Mouse (Mus musculus) splenic B cell, adult 2 months (primary cell): Measurements from ENCODE around the gene Mmp28.

ENCODE experiments used
- DNase-seq: peaks from one replicate; pipeline ENCODE4 v3.0.0-alpha.2; 2011; ENCODE audit warnings: low read depth, low spot score
- H3K27me3 ChIP-seq: 2 replicates; pipeline ENCODE4 v1.6.1; 2012; ENCODE audit warnings: mild to moderate bottlenecking, low read length, moderate library complexity, mixed read lengths; ENCODE audit not compliant: control insufficient read depth, poor library complexity, insufficient read depth, severe bottlenecking
- H3K36me3 ChIP-seq: 2 replicates; pipeline ENCODE4 v1.6.1; 2012; ENCODE audit warnings: mild to moderate bottlenecking, low read length, moderate library complexity, mixed read lengths; ENCODE audit not compliant: control insufficient read depth, poor library complexity, insufficient read depth, severe bottlenecking

Gene Mmp28

DNA sequence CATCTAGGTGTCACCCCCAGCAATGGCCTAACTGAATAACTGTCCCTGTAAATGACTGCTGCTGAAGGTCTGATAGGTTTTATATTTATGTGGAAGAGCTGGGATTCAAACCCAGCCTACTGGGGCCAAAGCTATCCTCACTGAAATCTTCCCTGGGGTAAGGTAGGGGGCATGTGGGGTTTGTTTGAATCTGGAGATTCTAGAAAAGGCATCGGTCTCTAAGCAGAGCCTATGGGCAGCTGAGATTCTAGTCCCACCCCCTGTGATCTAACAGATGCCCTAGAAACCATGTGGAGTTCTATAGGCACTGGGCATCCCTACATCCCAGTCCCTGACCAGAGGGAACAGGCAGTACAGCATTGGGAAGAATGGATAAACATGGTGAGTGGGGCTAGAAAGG is 25.5 kb downstream of the Mmp28 start, which contains the start of gene 1700020L24Rik:
Gene 1700020L24Rik, plus strand, starts transcription at position 301 of the 400 bp plus-strand sequence.
- no peak for DNase-seq
- H3K36me3 ChIP-seq = no peaks in the 10 kb centered on the region
- H3K27me3 ChIP-seq = no peaks in the 10 kb centered on the region

DNA sequence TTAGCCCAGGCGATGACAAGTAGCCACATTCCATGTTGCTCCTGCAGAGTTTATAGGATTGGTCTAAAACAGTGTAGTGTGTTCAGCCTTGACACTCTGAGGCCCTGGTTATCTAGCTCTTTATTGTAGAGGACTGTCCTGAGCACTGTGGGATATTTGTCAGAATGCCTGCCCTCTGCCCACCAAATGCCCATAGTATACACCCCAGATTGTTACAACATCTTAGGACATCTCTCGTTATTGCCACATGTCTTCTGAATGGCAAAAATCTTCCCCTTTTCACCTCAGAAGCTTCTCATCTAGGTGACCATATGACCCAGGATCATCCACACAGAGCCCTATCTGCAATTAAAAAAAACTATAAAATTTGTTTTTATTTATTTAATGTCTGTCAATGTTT is 30.3 kb downstream of the Mmp28 start:
- Histone ChIP-seq H3K36me3 (no peaks in the 10 kb centered on the region), H3K27me3 (no peaks in the 10 kb centered on the region)
- DNase-seq = no peak

DNA sequence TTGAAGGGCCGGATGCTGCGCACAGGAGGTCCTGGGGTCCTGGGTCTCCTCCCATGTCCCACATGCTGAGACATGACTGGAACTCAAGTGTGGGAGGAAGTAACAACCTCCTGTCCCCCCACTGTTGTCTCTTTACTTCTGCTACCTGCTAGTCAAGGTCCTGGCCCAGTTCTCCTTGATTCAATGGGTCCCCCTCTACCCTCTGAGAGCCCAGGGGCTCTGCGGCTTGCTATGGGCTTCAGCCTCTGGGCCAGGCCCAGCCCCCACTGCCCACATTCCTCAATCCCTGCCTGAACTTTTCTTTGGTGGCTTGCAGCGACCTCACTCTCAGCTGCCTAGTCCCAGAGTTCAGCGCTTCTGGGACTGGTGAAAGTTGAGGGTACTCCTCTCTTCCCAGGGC is 33.5 kb downstream of the Mmp28 start, which contains the start of gene Gas2l2:
Gene Gas2l2, minus strand, starts transcription at position 101 of the 400 bp plus-strand sequence.
- no peak for DNase-seq
- no peaks in the 10 kb centered on the region for H3K36me3 ChIP-seq
- H3K27me3 ChIP-seq = no peaks in the 10 kb centered on the region

DNA sequence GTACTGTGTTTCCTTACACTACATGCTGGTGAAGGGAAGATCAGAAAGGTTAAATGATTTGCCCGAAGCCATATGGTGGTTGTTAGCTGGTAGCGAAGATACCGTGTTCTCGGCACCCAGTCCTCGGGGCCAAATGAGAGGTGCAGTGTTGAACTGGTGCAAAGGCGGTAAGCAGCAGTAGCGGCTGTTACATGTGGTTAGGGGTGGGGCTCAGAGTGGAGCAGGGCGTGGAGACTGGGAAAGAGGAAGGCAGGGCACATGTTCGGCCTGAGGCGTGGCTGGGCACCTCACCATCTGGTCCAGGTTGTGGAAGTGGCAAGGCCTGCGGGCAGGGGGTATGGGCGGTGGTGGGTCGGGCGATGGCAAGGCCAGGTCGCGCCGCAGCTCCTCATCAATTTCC is 35.9 kb downstream of the Mmp28 start:
- peak; percentile 36 for DNase-seq
- H3K36me3 ChIP-seq = no peaks in the 10 kb centered on the region

DNA sequence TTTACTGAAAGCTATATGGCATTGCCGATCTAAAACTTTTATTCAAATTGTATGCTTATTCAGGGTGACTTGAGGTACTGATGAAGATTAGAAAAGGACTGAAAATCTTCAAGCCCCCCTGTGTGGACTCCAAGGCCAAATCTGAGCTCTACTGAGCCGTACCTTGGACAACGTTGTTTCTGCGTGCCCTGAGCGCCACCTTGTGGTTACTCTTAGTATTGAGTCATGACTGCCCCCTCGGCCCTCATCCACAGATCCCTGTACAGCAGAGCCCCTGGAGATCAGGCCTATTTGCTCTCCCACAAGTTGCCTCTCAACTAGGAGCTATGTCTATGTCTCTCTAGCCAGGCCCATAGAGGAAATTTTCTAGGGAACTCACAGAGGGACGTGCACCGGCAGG is 38.2 kb downstream of the Mmp28 start:
- no peaks in the 10 kb centered on the region for H3K27me3 ChIP-seq
- DNase-seq = peak; percentile 81
- no peaks in the 10 kb centered on the region for H3K36me3 ChIP-seq

More for the DNA sequence above, 35.9 kb downstream of the Mmp28 start:
- no peaks in the 10 kb centered on the region for H3K27me3 ChIP-seq

DNA sequence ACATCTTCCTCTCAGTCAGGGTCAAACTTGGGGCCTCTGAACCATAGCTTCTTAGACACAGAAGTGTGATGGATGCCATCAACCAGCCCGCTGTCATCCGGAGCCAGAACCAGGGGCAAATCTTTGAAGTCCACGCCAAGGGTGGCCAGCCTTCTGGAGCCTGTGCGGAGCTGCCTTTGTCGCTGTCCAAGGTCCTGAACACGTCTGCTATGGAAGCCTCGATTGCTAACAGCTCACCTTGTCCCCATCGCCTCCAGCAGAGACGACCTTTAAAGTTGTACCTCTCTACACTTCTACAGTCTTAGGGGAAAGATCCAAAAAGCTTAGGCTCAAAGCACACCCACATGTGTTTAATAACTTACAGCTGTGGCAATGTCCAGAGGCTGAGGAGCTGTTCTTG is 41.6 kb downstream of the Mmp28 start:
- Histone ChIP-seq H3K36me3 (no peaks in the 10 kb centered on the region), H3K27me3 (no peaks in the 10 kb centered on the region)
- DNase-seq = peak; percentile 78

DNA sequence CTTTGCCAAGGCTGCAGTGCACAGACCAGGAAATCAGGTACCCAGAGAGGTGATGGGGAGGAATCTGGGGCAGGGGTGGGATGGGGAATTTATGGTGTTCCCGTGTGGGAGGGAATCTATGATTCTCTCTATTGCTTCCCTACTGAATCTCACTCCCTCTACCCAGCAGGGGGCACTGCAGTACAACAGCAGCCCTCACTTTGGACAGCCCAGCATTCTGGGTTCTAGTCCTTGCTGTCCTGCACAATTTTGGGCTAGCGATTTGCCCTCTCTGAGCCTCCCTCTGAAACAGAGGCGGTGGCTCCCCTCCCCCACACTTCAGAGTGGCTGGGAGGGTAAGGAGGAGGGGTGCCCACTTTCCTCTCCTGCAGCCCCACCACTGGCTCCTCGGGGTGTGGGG is 42.5 kb downstream of the Mmp28 start:
- no peaks in the 10 kb centered on the region for H3K27me3 ChIP-seq
- H3K36me3 ChIP-seq = no peaks in the 10 kb centered on the region
- DNase-seq = no peak

DNA sequence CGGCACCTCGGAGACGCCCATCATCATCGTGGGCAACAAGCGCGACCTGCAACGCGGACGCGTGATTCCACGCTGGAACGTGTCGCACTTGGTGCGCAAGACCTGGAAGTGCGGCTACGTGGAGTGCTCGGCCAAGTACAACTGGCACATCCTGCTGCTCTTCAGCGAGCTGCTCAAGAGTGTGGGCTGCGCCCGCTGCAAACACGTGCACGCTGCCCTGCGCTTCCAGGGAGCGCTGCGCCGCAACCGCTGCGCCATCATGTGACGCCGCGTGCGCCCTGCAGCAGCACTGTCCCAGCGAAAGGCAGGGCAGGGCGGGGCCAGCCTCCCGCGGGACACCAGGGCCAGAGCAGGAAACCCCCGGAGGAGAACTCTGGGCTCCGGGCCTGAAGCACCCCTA is 44.3 kb downstream of the Mmp28 start:
- peak; percentile 15 for DNase-seq
- Histone ChIP-seq H3K36me3 (no peaks in the 10 kb centered on the region), H3K27me3 (no peaks in the 10 kb centered on the region)

DNA sequence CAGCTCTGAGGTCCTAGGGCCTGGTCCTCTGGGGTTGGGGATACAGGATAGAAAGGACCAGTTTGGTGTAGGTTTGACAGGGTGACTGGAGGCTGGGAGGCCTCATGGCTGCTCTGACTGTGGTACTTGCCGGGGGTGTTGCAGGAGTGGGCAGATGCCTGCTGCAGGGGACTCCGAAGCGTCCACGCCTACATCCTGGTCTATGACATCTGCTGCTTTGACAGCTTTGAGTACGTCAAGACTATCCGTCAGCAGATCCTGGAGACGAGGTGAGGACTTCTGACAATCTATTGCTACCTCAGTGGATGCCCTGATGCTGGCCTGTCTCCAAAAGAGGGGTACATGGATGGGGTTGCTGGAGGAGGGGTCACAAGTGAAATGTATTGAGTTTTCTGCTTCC is 45.2 kb downstream of the Mmp28 start:
- no peak for DNase-seq

DNA sequence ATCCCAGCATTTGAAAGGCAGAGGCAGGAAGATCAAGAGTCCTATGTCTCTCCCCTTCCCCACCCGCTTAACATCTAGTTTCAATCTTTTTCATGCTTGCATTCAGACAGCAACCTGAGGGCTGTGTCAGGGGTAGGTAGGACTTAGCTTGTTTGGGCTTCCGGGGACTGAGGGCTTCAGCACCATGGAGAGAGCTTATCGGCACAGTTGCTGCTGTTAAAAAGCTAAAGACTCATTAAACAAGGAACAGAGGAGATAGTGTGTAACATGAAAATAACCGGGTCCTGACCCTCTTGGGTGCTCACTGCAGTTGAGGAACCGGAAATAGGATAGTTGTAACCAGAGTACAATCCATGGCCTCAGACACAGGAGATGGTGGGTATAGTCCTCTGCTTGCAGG is 45.8 kb downstream of the Mmp28 start:
- Histone ChIP-seq H3K27me3 (no peaks in the 10 kb centered on the region), H3K36me3 (no peaks in the 10 kb centered on the region)
- peak; percentile 65 for DNase-seq

More for the DNA sequence above, 45.2 kb downstream of the Mmp28 start:
- no peaks in the 10 kb centered on the region for H3K27me3 ChIP-seq
- no peaks in the 10 kb centered on the region for H3K36me3 ChIP-seq

DNA sequence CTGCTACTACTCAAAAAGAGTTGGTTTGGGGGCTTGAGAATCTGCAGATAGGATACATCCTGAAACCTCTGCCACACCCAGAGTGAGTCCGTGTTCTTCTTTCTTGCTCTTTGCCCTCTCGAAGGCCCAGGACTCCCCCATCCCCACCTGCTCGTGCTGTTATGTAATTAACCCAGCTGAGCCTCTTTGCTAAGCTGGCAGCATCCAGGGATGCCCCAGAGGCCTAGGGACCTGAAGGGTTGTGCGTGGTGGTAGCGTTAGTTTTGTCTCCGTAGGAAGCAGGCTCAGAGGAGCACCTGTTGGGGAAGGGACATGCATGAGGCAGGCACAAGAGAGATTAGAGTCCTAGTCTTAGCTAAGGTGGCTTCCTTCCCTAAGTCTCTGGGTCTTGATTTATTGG is 52.4 kb downstream of the Mmp28 start:
- no peak for DNase-seq
- Histone ChIP-seq H3K27me3 (no peaks in the 10 kb centered on the region), H3K36me3 (no peaks in the 10 kb centered on the region)

DNA sequence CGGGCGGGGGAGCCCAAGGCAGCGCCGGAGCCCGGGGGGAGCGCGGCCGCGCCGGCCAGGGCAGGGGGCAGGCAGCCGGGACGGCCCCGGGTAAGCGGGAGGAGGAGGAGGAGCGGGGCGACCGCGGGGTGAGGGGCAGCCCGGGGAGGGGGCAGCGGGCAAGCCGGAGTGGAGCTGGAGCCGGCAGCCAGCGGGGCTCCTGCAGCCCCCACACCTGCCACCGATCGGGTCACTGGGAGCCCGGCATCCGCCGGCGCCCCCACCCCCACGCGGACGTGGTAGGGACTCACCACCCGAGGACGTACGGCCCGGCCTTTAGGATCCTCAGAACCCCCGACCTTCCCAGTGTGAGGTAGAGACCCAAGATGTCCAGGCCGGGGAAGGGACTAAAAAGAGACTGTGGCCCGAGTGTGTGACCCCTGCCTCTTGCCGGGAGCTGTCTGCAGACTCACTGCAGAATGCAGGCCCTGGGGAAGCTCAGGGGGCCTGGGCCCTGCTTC is 53.0 kb downstream of the Mmp28 start:
- DNase-seq = no peak
- H3K27me3 ChIP-seq = no peaks in the 10 kb centered on the region

DNA sequence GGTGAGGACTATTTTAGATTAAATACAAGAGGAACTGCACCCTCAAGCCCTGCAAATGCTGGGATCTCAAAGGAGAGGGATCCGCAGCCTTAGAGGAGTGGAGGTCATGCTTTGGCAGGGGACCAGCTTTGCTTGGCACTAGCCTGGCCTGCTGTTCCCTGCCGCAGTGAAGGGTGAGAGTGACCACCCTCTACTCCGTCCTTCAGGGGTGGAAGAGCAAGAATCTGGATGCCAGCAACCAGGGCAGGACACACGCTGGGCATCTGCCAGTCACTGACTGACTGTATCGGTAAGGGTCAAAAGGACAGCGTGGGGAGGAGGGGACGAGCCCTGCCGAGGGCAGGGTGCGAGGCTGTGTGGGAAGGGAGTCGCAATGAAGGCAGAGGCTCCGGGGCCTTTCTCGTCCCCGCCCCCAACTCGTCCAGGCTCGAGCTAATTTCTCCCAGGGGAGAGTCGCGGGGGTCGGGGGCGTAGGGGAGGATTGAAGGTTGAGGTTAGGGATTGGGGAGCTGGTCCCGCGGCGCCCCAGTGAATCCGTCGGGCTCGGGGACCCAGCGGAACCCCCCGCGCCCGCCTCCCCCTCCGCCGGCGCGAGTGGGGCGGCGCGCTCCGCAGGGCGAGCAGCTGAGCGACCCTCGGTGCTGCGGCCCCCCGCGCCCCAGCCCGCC is 53.6 kb downstream of the Mmp28 start, which contains the start of gene Rasl10b:
Gene Rasl10b, plus strand, starts transcription at position 51 of the 668 bp plus-strand sequence.
- no peak for DNase-seq
- H3K27me3 ChIP-seq = no peaks in the 10 kb centered on the region
- no peaks in the 10 kb centered on the region for H3K36me3 ChIP-seq

More for the DNA sequence above, 53.0 kb downstream of the Mmp28 start:
- H3K36me3 ChIP-seq = no peaks in the 10 kb centered on the region

DNA sequence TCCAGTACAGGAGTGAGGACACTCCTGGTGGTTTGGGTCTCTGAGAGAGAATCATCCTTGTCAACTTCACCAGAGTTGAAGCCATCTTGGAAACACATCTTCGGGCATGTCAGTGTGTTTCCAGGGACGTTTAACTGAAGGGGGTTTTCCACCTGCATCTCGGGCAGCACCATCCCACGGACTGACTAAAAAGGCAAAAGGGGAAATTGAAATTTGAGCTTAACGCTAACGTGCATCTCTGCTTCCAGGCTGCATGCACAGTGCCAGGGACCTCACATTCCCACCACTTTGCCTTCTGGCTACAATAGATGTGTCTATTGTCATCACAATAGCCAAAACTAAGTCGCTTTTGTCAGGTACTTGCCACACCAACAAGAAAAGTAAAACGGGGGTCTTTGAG is 54.6 kb downstream of the Mmp28 start:
- H3K27me3 ChIP-seq = no peaks in the 10 kb centered on the region
- no peak for DNase-seq

DNA sequence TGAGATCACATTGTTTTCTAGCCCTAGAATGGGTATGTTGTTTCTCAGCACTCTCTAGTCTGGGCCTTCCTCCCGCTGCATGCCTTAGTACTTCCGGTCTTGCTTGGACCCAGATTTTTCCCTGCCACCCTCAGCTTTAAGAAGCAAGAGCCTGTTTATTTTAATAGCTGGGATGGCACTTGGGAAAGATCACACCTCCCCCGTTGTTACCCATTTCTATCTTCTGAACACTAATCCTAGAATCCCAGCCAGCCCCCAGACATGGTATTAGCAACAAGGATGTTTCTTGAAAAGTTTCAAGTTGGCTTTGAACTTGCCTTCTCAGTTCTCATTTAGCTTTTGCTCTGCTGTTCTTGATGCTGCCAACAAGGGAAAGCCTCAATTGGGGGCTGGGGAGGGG is 56.5 kb downstream of the Mmp28 start:
- DNase-seq = no peak
- H3K27me3 ChIP-seq = no peaks in the 10 kb centered on the region

More for the DNA sequence above, 54.6 kb downstream of the Mmp28 start:
- H3K36me3 ChIP-seq = no peaks in the 10 kb centered on the region

More for the DNA sequence above, 56.5 kb downstream of the Mmp28 start:
- H3K36me3 ChIP-seq = 0 out of 2 replicates have a peak, but pooled peaks cover 1% of the 10 kb centered on the region
